Mouse (Mus musculus): ENCODE results near the gene Nkx2-5. TPM values are rescaled to one million over a fixed set of nuclear protein-coding genes. Genes with fewer than 3 reads are reported as not detected.

Gene Nkx2-5
- total and polyA plus RNA-seq, 3 experiments = not detected

DNA sequence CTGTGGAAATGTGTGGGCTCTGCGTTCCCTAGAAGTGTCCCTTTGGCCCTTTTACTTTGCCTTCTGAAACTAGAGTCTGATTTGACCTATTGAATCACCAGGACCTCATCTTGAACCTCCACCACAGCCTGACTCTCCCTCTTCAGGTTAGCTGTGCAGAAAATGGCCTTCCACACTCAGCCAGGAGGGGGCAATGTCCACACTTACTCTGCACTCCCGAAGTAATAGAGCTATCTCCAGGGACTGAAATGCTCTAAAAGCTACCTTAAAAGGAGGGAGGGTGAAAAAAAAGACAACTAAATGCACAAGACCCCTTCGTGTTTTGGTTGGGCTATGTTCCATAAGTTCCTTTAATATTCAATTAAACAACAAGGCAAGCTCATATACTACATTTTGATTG is 50.1 kb downstream of the Nkx2-5 start (continued):
- TF ChIP-seq ZC3H11A (IDR thresholded peaks at IDR 0.05; ENCODE audit: low read depth, low read length) (peak; percentile 60), USF2 (IDR thresholded peaks at IDR 0.05; ENCODE audit: borderline replicate concordance in 1 of 2, insufficient read depth in 1 of 2, low read depth in 1 of 2, low read length in 2 of 2) (no peak), ETS1 (IDR thresholded peaks at IDR 0.05; ENCODE audit: low read depth, low read length) (no peak), RAD21 (IDR thresholded peaks at IDR 0.05; ENCODE audit: low read depth, low read length) (peak; percentile 70), POLR2A (IDR thresholded peaks at IDR 0.05; ENCODE audit: control insufficient read depth in 1 of 2, insufficient read depth in 1 of 2, low read depth in 1 of 2, low read length in 2 of 2, poor library complexity in 1 of 2) (no peak), MEF2A (IDR thresholded peaks at IDR 0.05; ENCODE audit: extremely low read depth, insufficient replicate concordance, low read depth, low read length, poor library complexity, severe bottlenecking) (no peak), CHD2 (IDR thresholded peaks at IDR 0.05; ENCODE audit: low read length) (no peak), MYB (IDR thresholded peaks at IDR 0.05; ENCODE audit: low read depth, low read length) (no peak), CTCF (IDR thresholded peaks at IDR 0.05 in 2 of 3, conservative IDR thresholded peaks at IDR 0.05 in 1 of 3; ENCODE audit: control insufficient read depth in 1 of 3, insufficient read depth in 1 of 3, low read depth in 2 of 3, low read length in 3 of 3, poor library complexity in 1 of 3, severe bottlenecking in 1 of 3) (peak; percentile 75 to 84 (median 79)), GATA1 (IDR thresholded peaks at IDR 0.05; ENCODE audit: low read depth, low read length) (no peak), KAT2A (conservative IDR thresholded peaks at IDR 0.05; ENCODE audit: low read depth, low read length) (no peak), ZMIZ1 (IDR thresholded peaks at IDR 0.05; ENCODE audit: low read depth, low read length) (no peak), SMC3 (IDR thresholded peaks at IDR 0.05; ENCODE audit: low read depth, low read length) (peak; percentile 84), HCFC1 (IDR thresholded peaks at IDR 0.05; ENCODE audit: low read depth, low read length) (no peak)

DNA sequence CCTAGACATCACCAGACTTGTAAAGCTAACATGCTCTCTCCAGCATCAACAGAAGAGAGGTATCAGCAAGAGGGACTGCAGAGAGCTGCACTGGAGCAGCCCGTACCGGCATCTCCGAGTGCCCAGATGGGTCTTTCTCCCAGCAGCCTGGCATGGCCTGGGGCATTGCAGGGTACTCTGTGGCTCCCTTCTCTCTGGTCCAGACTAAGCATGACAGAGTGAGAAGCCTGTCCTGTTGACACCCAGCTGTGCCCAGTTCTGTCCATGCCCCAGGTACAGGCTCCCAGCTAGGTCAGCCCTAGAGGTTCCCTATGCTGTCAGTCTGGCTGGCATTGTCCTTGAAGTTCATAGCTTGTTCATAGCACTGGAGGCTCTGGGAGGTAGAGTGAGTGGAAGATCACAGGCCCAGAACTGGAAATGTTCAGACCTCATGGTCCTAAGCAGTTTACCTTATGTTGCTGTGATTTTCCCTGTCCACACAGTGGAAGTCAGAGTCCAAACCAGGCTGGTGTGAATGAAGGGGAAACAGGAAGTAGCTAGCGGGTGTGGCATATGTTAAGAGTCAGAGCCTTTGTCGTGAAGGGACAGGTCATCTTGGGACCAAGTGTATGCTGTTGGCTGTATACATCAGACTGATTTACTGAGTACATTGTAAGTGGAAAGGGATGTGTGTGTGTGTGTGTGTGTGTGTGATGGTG is 51.6 kb downstream of the Nkx2-5 start:
- H3K27me3 ChIP-seq (ENCODE audit: control insufficient read depth in 1 of 2, insufficient read depth in 2 of 2, low read length in 2 of 2) = no peaks in the 10 kb centered on the region
- DNase-seq (ENCODE audit: low read depth, low spot score) = peak; percentile 37
- peaks cover 3 to 7% of the 10 kb centered on the region in 2 experiments; a peak in 3 of 4 replicates for H3K36me3 ChIP-seq (ENCODE audit: control insufficient read depth in 1 of 2, insufficient read depth in 2 of 2, low read length in 2 of 2)
- TF ChIP-seq ELF1 (IDR thresholded peaks at IDR 0.05; ENCODE audit: low read depth, low read length) (0 out of 2 replicates have a peak, but pooled peaks have one; percentile 23), MYB (IDR thresholded peaks at IDR 0.05; ENCODE audit: low read depth, low read length) (no peak)
- no peaks in the 10 kb centered on the region for H3K9me3 ChIP-seq (replicated peaks; ENCODE audit: insufficient read depth, low read length)
- H3K4me1 ChIP-seq (ENCODE audit: control insufficient read depth in 1 of 2, insufficient read depth in 2 of 2, low read length in 2 of 2) = peaks cover 3 to 6% of the 10 kb centered on the region in 2 experiments; a peak in 2 of 4 replicates
- no peak overlapping the region for H3K9ac ChIP-seq (ENCODE audit: control insufficient read depth, low read depth, low read length, poor library complexity, severe bottlenecking)
- H3K79me2 ChIP-seq (ENCODE audit: control insufficient read depth, insufficient read depth, low read length, poor library complexity) = no peaks in the 10 kb centered on the region
- no peak overlapping the region for H3K4me3 ChIP-seq (ENCODE audit: control insufficient read depth in 1 of 2, insufficient read depth in 1 of 2, low read depth in 2 of 2, low read length in 2 of 2)
- no peak overlapping the region for H3K27ac ChIP-seq (ENCODE audit: control insufficient read depth, low read depth, low read length)

DNA sequence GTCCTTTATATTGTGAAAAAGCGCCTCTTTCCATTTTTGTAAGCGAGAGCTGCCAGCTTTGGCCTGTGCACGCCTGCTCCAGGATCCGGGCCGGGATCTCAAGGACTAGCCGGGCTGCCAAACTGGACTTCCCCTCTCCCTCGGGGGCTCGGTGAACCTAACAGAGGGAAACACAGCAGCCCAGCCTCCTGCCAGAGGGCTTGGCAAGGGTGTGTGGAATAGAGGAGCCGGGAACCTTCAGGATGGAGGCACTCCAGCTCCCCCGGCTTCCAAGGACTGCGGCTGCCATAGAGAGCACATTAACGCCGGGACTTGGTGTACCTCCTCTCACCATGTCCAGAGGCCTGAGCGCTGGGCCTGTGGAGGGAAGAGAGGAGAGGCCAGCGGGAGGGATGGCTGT is 52.7 kb downstream of the Nkx2-5 start:
- Histone ChIP-seq H3K4me1 (ENCODE audit: control insufficient read depth in 1 of 2, insufficient read depth in 2 of 2, low read length in 2 of 2) (peaks cover 3 to 6% of the 10 kb centered on the region in 2 experiments; a peak in 2 of 4 replicates), H3K9me3 (replicated peaks; ENCODE audit: insufficient read depth, low read length) (no peaks in the 10 kb centered on the region), H3K79me2 (ENCODE audit: control insufficient read depth, insufficient read depth, low read length, poor library complexity) (no peaks in the 10 kb centered on the region), H3K9ac (ENCODE audit: control insufficient read depth, low read depth, low read length, poor library complexity, severe bottlenecking) (no peak overlapping the region), H3K4me3 (ENCODE audit: control insufficient read depth in 1 of 2, insufficient read depth in 1 of 2, low read depth in 2 of 2, low read length in 2 of 2) (no peak overlapping the region), H3K27ac (ENCODE audit: control insufficient read depth, low read depth, low read length) (no peak overlapping the region), H3K27me3 (ENCODE audit: control insufficient read depth in 1 of 2, insufficient read depth in 2 of 2, low read length in 2 of 2) (no peaks in the 10 kb centered on the region), H3K36me3 (ENCODE audit: control insufficient read depth in 1 of 2, insufficient read depth in 2 of 2, low read length in 2 of 2) (peaks cover 3 to 7% of the 10 kb centered on the region in 2 experiments; a peak in 3 of 4 replicates)
- TF ChIP-seq RAD21 (IDR thresholded peaks at IDR 0.05; ENCODE audit: low read depth, low read length) = no peak
- TF ChIP-seq JUND (IDR thresholded peaks at IDR 0.05; ENCODE audit: low read depth, low read length) = no peak
- TF ChIP-seq UBTF (IDR thresholded peaks at IDR 0.05; ENCODE audit: borderline replicate concordance, insufficient read depth, low read depth, low read length) = no peak
- TF ChIP-seq E2F4 (IDR thresholded peaks at IDR 0.05; ENCODE audit: borderline replicate concordance, low read depth, low read length) = no peak
- no peak for TF ChIP-seq ZNF384 (IDR thresholded peaks at IDR 0.05; ENCODE audit: low read depth, low read length)
- TF ChIP-seq MAFK (IDR thresholded peaks at IDR 0.05; ENCODE audit: borderline replicate concordance, low read depth, low read length) = no peak
- TF ChIP-seq CHD2 (IDR thresholded peaks at IDR 0.05; ENCODE audit: low read length) = no peak
- TF ChIP-seq MAX (IDR thresholded peaks at IDR 0.05; ENCODE audit: low read length) = no peak
- TF ChIP-seq NELFE (IDR thresholded peaks at IDR 0.05; ENCODE audit: low read depth, low read length) = no peak
- no peak for TF ChIP-seq MAZ (IDR thresholded peaks at IDR 0.05; ENCODE audit: low read depth, low read length)
- no peak for DNase-seq (ENCODE audit: low read depth, low spot score)
